Mouse (Mus musculus) ES-E14 (cell line): ENCODE data around the gene Phtf1.

Experiments
- CHD2 ChIP-seq: IDR thresholded peaks from 2 replicates; pipeline ENCODE4 v1.6.1; 2014; ENCODE audit warnings: mild to moderate bottlenecking, low read depth, low read length, inconsistent platforms
- MAFK ChIP-seq: IDR thresholded peaks from 2 replicates; pipeline ENCODE4 v1.6.1; 2014; ENCODE audit warnings: mild to moderate bottlenecking, low read depth, low read length, inconsistent platforms; ENCODE audit not compliant: insufficient read depth
- ZC3H11A ChIP-seq: IDR thresholded peaks from 2 replicates; pipeline ENCODE4 v1.6.1; 2012; ENCODE audit warnings: low read depth, mild to moderate bottlenecking, inconsistent platforms, low read length, borderline replicate concordance
- ZNF384 ChIP-seq: IDR thresholded peaks from 2 replicates; pipeline ENCODE4 v1.6.1; 2012; ENCODE audit warnings: low read depth, low read length, inconsistent platforms

DNA sequence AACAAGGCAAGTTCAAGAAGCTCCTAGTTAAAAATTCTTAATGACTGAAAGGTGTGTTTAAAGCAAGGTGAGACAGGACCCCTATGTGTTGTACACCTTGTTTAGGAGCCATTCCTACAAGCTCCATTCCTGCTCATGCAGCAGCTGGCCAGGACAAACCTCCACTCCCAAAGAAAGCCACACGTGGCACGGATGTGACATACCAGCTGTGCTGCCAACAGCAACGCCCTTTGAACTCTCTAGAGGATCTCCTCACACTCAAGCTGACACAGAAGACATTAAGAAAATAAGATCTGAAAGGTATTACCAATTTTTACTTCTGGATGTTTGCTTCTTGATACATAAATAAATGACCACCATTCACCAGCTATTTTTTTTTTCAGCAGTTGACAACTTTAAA lies 59.0 kb downstream of the Phtf1 start:
- TF ChIP-seq ZNF384: no peak
- no peak for TF ChIP-seq MAFK
- no peak for TF ChIP-seq ZC3H11A
- TF ChIP-seq CHD2: no peak
